Mouse (Mus musculus): ENCODE data around the gene Spock3. TPM values are rescaled to one million over a fixed set of nuclear protein-coding genes. Genes with fewer than 3 reads are reported as not detected.

The Spock3 gene
- polyA plus RNA-seq, 1 experiment from 2014 or later, result 2.7 TPM

DNA sequence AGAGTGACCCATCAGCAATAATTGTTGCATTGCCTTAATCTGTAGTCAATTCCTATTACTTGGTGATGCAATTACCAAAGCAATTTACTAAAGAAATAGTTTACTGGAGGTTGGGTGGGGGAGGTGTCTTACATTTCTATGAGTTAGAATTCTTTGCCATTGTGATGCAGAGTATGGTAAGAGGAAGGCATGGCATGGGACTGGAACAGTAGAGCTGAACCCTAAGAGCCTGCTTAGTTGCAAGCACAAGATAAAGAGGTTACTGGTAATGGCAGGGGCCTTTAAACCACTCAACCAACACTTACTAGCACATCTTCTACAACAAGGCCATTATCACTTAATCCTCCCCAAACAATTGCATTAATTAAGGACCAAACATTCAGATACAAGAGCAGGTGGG, 219.1 kb downstream of the Spock3 start:
- Histone ChIP-seq H3K27ac (no peak overlapping the region), H3K9me3 (no peaks in the 10 kb centered on the region), H3K4me1 (no peaks in the 10 kb centered on the region), H3K27me3 (ENCODE audit: insufficient read depth, poor library complexity, severe bottlenecking) (no peaks in the 10 kb centered on the region), H3K36me3 (no peaks in the 10 kb centered on the region), H3K4me3 (no peak overlapping the region)
- DNase-seq (ENCODE audit: low spot score), result no peak

DNA sequence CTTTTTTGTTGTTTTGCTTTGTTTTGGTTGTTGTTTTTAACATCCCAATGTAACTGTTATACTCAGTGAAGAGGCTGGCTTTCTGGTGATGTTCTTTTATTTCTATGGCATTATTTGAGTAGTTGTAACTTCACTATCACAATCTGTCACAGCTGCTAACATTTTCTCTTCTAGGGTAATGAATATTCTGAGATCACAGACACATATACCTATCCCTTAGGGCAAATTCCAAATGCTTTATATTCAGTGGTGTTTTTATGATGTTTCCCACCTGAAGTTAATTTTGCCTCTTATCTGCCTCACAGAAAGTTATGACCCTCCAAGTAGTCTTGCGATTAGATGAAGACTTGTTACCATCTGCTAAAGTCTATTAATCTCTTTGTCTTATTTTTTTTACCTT, 230.5 kb downstream of the Spock3 start:
- H3K4me3 ChIP-seq, result no peak overlapping the region
- H3K9me3 ChIP-seq, result no peaks in the 10 kb centered on the region
- H3K27me3 ChIP-seq (ENCODE audit: insufficient read depth, poor library complexity, severe bottlenecking), result no peaks in the 10 kb centered on the region
- 89% methylated on average over 1 of the region's 1 CpGs for WGBS
- H3K27ac ChIP-seq, result no peak overlapping the region
- no peaks in the 10 kb centered on the region for H3K36me3 ChIP-seq
- H3K4me1 ChIP-seq, result no peaks in the 10 kb centered on the region
- no peak for DNase-seq (ENCODE audit: low spot score)

DNA sequence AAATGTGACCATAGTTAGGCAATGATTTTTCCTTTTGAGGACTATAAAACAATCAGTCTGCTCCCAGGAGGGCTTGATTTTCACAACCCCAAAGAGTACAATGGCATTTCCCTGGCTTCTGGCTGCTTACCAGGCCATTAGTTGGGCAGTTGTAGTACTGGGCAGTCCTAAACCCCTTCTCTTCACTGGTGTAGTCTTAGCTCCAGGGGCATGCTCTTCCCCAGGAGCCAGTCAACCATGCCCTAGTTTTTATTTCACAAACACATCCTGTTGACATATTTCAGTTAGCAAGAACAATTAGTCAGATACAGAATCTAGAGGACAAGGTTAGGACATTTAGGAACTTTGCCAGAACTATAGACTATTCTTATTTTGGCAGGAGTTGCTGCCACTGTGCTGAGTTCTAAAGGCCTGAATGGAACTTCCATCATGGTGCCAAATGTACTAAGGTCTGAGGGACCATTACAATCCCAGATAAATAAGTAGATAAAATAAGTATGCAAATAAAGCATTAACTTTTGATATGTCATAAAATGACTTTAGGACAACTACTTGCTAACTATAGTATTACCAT, 308.1 kb downstream of the Spock3 start:
- H3K4me3 ChIP-seq, result no peak overlapping the region

DNA sequence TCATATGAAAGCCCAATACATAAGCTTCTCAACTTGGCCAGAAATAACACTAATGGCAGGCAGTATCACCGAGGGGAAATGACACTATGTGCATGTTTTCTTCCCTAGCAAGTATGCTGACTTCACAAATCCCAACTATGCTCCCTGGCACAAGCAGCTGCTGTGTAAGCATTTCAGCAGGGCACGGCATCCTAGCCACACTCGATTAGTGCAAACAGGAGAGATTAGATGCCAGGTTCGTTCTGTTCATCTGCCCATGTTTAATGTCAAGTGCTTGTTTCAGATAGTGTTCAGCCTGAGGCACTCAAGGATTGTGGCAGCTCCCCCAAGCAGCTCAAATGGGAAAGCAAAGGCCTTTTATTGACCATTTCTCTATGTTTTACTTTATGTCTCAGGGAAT, 311.7 kb downstream of the Spock3 start:
- H3K27ac ChIP-seq, result no peak overlapping the region
- H3K9me3 ChIP-seq, result no peaks in the 10 kb centered on the region
- H3K4me1 ChIP-seq, result peaks cover 4% of the 10 kb centered on the region; the same call in 1 of the 2 replicates
- no peaks in the 10 kb centered on the region for H3K36me3 ChIP-seq
- no peak for DNase-seq (ENCODE audit: low spot score)
- H3K4me3 ChIP-seq, result no peak overlapping the region
- H3K27me3 ChIP-seq (ENCODE audit: insufficient read depth, poor library complexity, severe bottlenecking), result no peaks in the 10 kb centered on the region
- 46% methylated on average over 4 of the region's 4 CpGs for WGBS

More for the DNA sequence above, 308.1 kb downstream of the Spock3 start:
- Histone ChIP-seq H3K4me1 (peaks cover 4% of the 10 kb centered on the region; the same call in 1 of the 2 replicates), H3K27ac (no peak overlapping the region), H3K36me3 (no peaks in the 10 kb centered on the region), H3K9me3 (no peaks in the 10 kb centered on the region), H3K27me3 (ENCODE audit: insufficient read depth, poor library complexity, severe bottlenecking) (no peaks in the 10 kb centered on the region)
- DNase-seq (ENCODE audit: low spot score), result no peak

DNA sequence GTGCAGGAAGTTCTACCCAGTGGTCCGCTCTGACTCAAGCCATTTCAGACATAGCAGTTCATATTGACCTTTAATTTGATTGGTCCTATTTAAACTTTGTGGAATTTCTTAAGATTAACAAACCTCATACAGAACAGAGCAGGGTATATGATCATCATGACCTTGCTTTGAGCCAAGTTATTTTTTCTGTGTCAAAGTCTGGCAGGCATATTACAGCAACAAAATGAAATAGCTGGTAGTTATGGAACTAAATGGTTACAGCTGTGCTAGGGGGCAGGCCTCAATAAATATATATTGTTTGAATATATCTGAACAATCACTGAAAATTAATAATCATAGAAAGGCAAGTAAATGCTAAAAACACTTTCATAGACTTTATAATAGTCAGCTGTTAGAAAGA, 384.6 kb downstream of the Spock3 start:
- 88% methylated on average over 1 of the region's 1 CpGs for WGBS
- no peak overlapping the region for H3K4me3 ChIP-seq
- H3K36me3 ChIP-seq, result no peaks in the 10 kb centered on the region
- H3K4me1 ChIP-seq, result no peaks in the 10 kb centered on the region
- no peaks in the 10 kb centered on the region for H3K27me3 ChIP-seq (ENCODE audit: insufficient read depth, poor library complexity, severe bottlenecking)
- no peak for DNase-seq (ENCODE audit: low spot score)
- no peak overlapping the region for H3K27ac ChIP-seq
- no peaks in the 10 kb centered on the region for H3K9me3 ChIP-seq

DNA sequence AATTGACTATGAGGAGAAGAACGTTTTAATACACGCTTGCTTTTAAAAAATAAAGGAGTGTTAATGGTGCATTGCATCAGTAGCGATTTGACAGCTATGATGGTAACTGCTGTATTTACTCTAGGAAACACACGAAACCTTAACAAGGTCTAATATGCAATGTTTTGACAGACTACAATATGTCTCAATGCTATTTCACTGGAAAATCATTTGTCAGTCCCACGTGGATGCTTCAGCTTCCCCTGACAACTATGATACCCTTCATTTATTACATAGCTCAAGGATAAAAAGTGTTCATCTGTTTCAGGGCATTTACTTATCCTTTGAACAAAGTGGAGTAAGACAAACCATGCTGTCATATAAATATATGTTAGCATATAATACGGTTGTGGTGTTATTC, 417.8 kb downstream of the Spock3 start:
- Histone ChIP-seq H3K4me1 (no peaks in the 10 kb centered on the region), H3K9me3 (no peaks in the 10 kb centered on the region), H3K27me3 (ENCODE audit: insufficient read depth, poor library complexity, severe bottlenecking) (no peaks in the 10 kb centered on the region), H3K36me3 (no peaks in the 10 kb centered on the region), H3K4me3 (no peak overlapping the region), H3K27ac (no peak overlapping the region)
- no peak for DNase-seq (ENCODE audit: low spot score)
- 76% methylated on average over 6 of the region's 6 CpGs for WGBS

DNA sequence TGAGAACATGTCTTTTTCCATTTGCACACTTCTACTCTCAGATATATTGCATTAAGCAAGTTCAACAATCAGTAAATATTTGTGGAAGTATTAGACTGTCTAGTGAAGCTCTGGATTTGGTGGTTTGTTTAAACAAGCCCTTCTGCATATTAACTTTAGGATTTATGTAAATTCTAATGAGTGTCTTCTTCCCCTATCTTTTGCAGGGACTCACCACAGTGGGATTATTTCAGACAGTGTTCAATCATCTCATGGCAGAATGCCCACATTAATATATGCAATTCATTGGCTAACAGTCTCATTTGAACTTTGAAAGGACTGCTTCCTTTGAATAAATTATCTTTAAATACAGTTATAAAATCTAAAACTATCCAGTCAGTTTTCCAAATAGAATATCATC, 446.9 kb downstream of the Spock3 start:
- DNase-seq (ENCODE audit: low spot score), result no peak
- no peak overlapping the region for H3K4me3 ChIP-seq
- H3K27me3 ChIP-seq (ENCODE audit: insufficient read depth, poor library complexity, severe bottlenecking), result no peaks in the 10 kb centered on the region
- H3K9me3 ChIP-seq, result no peaks in the 10 kb centered on the region
- no peaks in the 10 kb centered on the region for H3K36me3 ChIP-seq
- H3K27ac ChIP-seq, result no peak overlapping the region
- no peaks in the 10 kb centered on the region for H3K4me1 ChIP-seq

Data from heart, embryonic 10.5 days (tissue).